Mouse (Mus musculus): ENCODE results near the gene Rpl18a.

GRCm38 (mm10) chr8:70903112-70903511 lies 5.9 kb upstream of the Rpl18a start:
- TF ChIP-seq CTCF (IDR thresholded peaks at IDR 0.05; ENCODE audit: borderline replicate concordance, insufficient read depth, low read length) (no peak), POLR2A (IDR thresholded peaks at IDR 0.05; ENCODE audit: low read depth, low read length) (no peak)
